Mouse (Mus musculus) thymus, adult 2 months (tissue): ENCODE data around the gene Flywch2.

Experiments used
- CTCF ChIP-seq: fragments of 200-500 bp; IDR thresholded peaks from 2 replicates; pipeline ENCODE4 v1.5.1; 2012; ENCODE audit warnings: mild to moderate bottlenecking, control low read depth, low read length, moderate library complexity, borderline replicate concordance; ENCODE audit not compliant: control insufficient read depth, poor library complexity, insufficient read depth; ENCODE audit errors: extremely low read depth
- POLR2A ChIP-seq: fragments of 200-500 bp; IDR thresholded peaks from 2 replicates; pipeline ENCODE4 v1.6.1; 2012; ENCODE audit warnings: mild to moderate bottlenecking, low read length, control low read depth, moderate library complexity; ENCODE audit not compliant: control insufficient read depth, poor library complexity, insufficient read depth; ENCODE audit errors: extremely low read depth

- TF ChIP-seq CTCF (no peak), POLR2A (no peak)
These were observed 17.6 kb upstream of the Flywch2 start for GRCm38 (mm10) chr17:23803366-23804041.
